Mouse (Mus musculus): ENCODE data around the gene Exoc1. TPM values are rescaled to one million over a fixed set of nuclear protein-coding genes. Genes with fewer than 3 reads are reported as not detected.

Exoc1 gene
- polyA plus RNA-seq (2015; fragmentation: Nextera tagmentation; extraction: Ambion mirVana) = 14.7 and 15.1 TPM in 2 replicates

- peak; percentile 99 for ATAC-seq (ENCODE audit: low FRiP score, low TSS enrichment)
- no peaks in the 10 kb centered on the region for H3K27me3 ChIP-seq (ENCODE audit: control insufficient read depth, insufficient read depth, low read length)
- peak within 1 kb of the TSS; percentile 80 for H3K9ac ChIP-seq (ENCODE audit: low read length)
- peak within 1 kb of the TSS; percentile 74 for H3K4me2 ChIP-seq (replicated peaks; ENCODE audit: low read depth)
- WGBS = under 1% methylated on average over 39 of the region's 39 CpGs
- DNase-seq (ENCODE audit: low spot score) = peak; percentile 96
- no peaks in the 10 kb centered on the region for H3K4me1 ChIP-seq (replicated peaks; ENCODE audit: control insufficient read depth, insufficient read depth)
- H3K4me3 ChIP-seq (ENCODE audit: low read depth, low read length) = peak within 1 kb of the TSS; percentile 89
- no peaks in the 10 kb centered on the region for H3K36me3 ChIP-seq (ENCODE audit: control insufficient read depth, insufficient read depth, low read length)
- H3K9me3 ChIP-seq (ENCODE audit: control insufficient read depth, low read length) = no peaks in the 10 kb centered on the region
- no peak for TF ChIP-seq CTCF (IDR thresholded peaks at IDR 0.05; ENCODE audit: low read depth)
- peak within 1 kb of the TSS; percentile 90 for H3K27ac ChIP-seq (replicated peaks)
Measured at GRCm38 (mm10) chr5:76529040-76529703, at the start of gene Exoc1. Gene Exoc1 (plus strand): TSS chr5:76529311.

GRCm38 (mm10) chr5:76483811-76484210 is 45.3 kb upstream of the Exoc1 start, which contains the start of gene Gm7271:
Gene Gm7271 (plus strand): TSS chr5:76484040.
- H3K4me2 ChIP-seq (replicated peaks; ENCODE audit: low read depth) = no peak within 1 kb of the TSS
- 55% methylated on average over 5 of the region's 5 CpGs for WGBS
- no peaks in the 10 kb centered on the region for H3K9me3 ChIP-seq (ENCODE audit: control insufficient read depth, low read length)
- H3K9ac ChIP-seq (ENCODE audit: low read length) = no peak within 1 kb of the TSS
- no peak within 1 kb of the TSS for H3K4me3 ChIP-seq (ENCODE audit: low read depth, low read length)
- no peak for TF ChIP-seq EP300 (optimal IDR thresholded peaks at IDR 0.05)
- no peaks in the 10 kb centered on the region for H3K4me1 ChIP-seq (replicated peaks; ENCODE audit: control insufficient read depth, insufficient read depth)
- H3K27ac ChIP-seq (replicated peaks) = no peak within 1 kb of the TSS
- DNase-seq (ENCODE audit: low spot score) (no peak), ATAC-seq (ENCODE audit: low FRiP score, low TSS enrichment) (no peak)
- no peaks in the 10 kb centered on the region for H3K36me3 ChIP-seq (ENCODE audit: control insufficient read depth, insufficient read depth, low read length)
- H3K27me3 ChIP-seq (ENCODE audit: control insufficient read depth, insufficient read depth, low read length) = no peaks in the 10 kb centered on the region

- Histone ChIP-seq H3K36me3 (ENCODE audit: control insufficient read depth, insufficient read depth, low read length) (no peaks in the 10 kb centered on the region), H3K4me1 (replicated peaks; ENCODE audit: control insufficient read depth, insufficient read depth) (no peaks in the 10 kb centered on the region), H3K9ac (ENCODE audit: low read length) (no peak overlapping the region), H3K4me2 (replicated peaks; ENCODE audit: low read depth) (no peak overlapping the region), H3K27me3 (ENCODE audit: control insufficient read depth, insufficient read depth, low read length) (no peaks in the 10 kb centered on the region), H3K4me3 (ENCODE audit: low read depth, low read length) (no peak overlapping the region), H3K9me3 (ENCODE audit: control insufficient read depth, low read length) (no peaks in the 10 kb centered on the region), H3K27ac (replicated peaks) (no peak overlapping the region)
- WGBS = 73% methylated on average over 13 of the region's 13 CpGs
- TF ChIP-seq CTCF (IDR thresholded peaks at IDR 0.05; ENCODE audit: low read depth) = no peak
- TF ChIP-seq EP300 (optimal IDR thresholded peaks at IDR 0.05) = no peak
- ATAC-seq (ENCODE audit: low FRiP score, low TSS enrichment) = no peak
- DNase-seq (ENCODE audit: low spot score) = no peak
Measured at GRCm38 (mm10) chr5:76495126-76495525, 34.0 kb upstream of the Exoc1 start.

GRCm38 (mm10) chr5:76522446-76522845 is 6.7 kb upstream of the Exoc1 start:
- no peak for DNase-seq (ENCODE audit: low spot score)
- Histone ChIP-seq H3K4me2 (replicated peaks; ENCODE audit: low read depth) (no peak overlapping the region), H3K9me3 (ENCODE audit: control insufficient read depth, low read length) (no peaks in the 10 kb centered on the region), H3K36me3 (ENCODE audit: control insufficient read depth, insufficient read depth, low read length) (no peaks in the 10 kb centered on the region), H3K27ac (replicated peaks) (no peak overlapping the region), H3K4me1 (replicated peaks; ENCODE audit: control insufficient read depth, insufficient read depth) (no peaks in the 10 kb centered on the region), H3K9ac (ENCODE audit: low read length) (no peak overlapping the region), H3K4me3 (ENCODE audit: low read depth, low read length) (no peak overlapping the region), H3K27me3 (ENCODE audit: control insufficient read depth, insufficient read depth, low read length) (no peaks in the 10 kb centered on the region)
- ATAC-seq (ENCODE audit: low FRiP score, low TSS enrichment) = no peak
- 77% methylated on average over 1 of the region's 1 CpGs for WGBS
- no peak for TF ChIP-seq EP300 (optimal IDR thresholded peaks at IDR 0.05)
- no peak for TF ChIP-seq CTCF (IDR thresholded peaks at IDR 0.05; ENCODE audit: low read depth)

DNA sequence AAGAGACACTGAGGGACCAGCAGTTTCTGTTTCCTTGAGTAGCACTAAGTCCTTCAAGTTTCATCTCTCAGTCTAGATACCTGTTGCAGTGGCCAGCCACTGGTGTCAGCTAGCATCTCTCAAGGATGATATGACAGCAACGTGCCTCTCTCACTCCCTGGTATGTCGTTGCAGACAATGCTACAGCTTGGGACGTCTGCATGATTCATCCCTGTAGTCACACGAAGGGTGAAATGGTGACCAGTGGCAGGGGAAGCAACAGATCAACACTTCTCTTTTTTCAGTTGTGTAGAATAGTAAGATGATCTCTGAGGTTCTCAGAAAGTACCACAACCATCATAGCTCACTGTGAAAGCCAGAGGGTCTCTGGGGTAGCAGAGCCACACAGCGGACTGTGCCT is 4.5 kb upstream of the Exoc1 start:
- no peak for ATAC-seq (ENCODE audit: low FRiP score, low TSS enrichment)
- no peaks in the 10 kb centered on the region for H3K36me3 ChIP-seq (ENCODE audit: control insufficient read depth, insufficient read depth, low read length)
- no peak for TF ChIP-seq CTCF (IDR thresholded peaks at IDR 0.05; ENCODE audit: low read depth)
- no peak for TF ChIP-seq EP300 (optimal IDR thresholded peaks at IDR 0.05)

GRCm38 (mm10) chr5:76525066-76525465 is 4.0 kb upstream of the Exoc1 start:
- Histone ChIP-seq H3K36me3 (ENCODE audit: control insufficient read depth, insufficient read depth, low read length) (no peaks in the 10 kb centered on the region), H3K4me2 (replicated peaks; ENCODE audit: low read depth) (no peak overlapping the region), H3K27ac (replicated peaks) (no peak overlapping the region), H3K4me3 (ENCODE audit: low read depth, low read length) (no peak overlapping the region), H3K9me3 (ENCODE audit: control insufficient read depth, low read length) (no peaks in the 10 kb centered on the region), H3K27me3 (ENCODE audit: control insufficient read depth, insufficient read depth, low read length) (no peaks in the 10 kb centered on the region), H3K9ac (ENCODE audit: low read length) (no peak overlapping the region), H3K4me1 (replicated peaks; ENCODE audit: control insufficient read depth, insufficient read depth) (no peaks in the 10 kb centered on the region)
- TF ChIP-seq CTCF (IDR thresholded peaks at IDR 0.05; ENCODE audit: low read depth) (no peak), EP300 (optimal IDR thresholded peaks at IDR 0.05) (no peak)
- WGBS = 55% methylated on average over 4 of the region's 4 CpGs
- no peak for DNase-seq (ENCODE audit: low spot score)
- no peak for ATAC-seq (ENCODE audit: low FRiP score, low TSS enrichment)

More for the DNA sequence above, 4.5 kb upstream of the Exoc1 start:
- Histone ChIP-seq H3K9me3 (ENCODE audit: control insufficient read depth, low read length) (no peaks in the 10 kb centered on the region), H3K27me3 (ENCODE audit: control insufficient read depth, insufficient read depth, low read length) (no peaks in the 10 kb centered on the region), H3K4me2 (replicated peaks; ENCODE audit: low read depth) (no peak overlapping the region), H3K4me3 (ENCODE audit: low read depth, low read length) (no peak overlapping the region), H3K4me1 (replicated peaks; ENCODE audit: control insufficient read depth, insufficient read depth) (no peaks in the 10 kb centered on the region), H3K9ac (ENCODE audit: low read length) (no peak overlapping the region), H3K27ac (replicated peaks) (no peak overlapping the region)
- WGBS = 57% methylated on average over 5 of the region's 5 CpGs
- DNase-seq (ENCODE audit: low spot score) = no peak
